Mouse (Mus musculus) heart, adult 9 months (tissue): ENCODE data around the gene Pitpnm2.
A peak's percentile ranks its signal among the peaks of the same experiment; 100 is the strongest.

ENCODE experiments used
- DNase-seq, 2 experiments: peaks; one replicate each; pipeline ENCODE4 v3.0.0; 2022; ENCODE audit warnings: low spot score in 2 of 2

Pitpnm2 gene

GRCm38 (mm10) chr5:124247986-124248626 is 1.5 kb downstream of the Pitpnm2 start:
- peak; percentile 65 for DNase-seq

GRCm38 (mm10) chr5:124247296-124247695 is 2.3 kb downstream of the Pitpnm2 start:
- DNase-seq, result no peak

GRCm38 (mm10) chr5:124244885-124245284 is 4.7 kb downstream of the Pitpnm2 start:
- DNase-seq, result no peak

GRCm38 (mm10) chr5:124244449-124244848 is 5.1 kb downstream of the Pitpnm2 start:
- DNase-seq, result no peak

- no peak for DNase-seq
These were observed 6.2 kb downstream of the Pitpnm2 start for GRCm38 (mm10) chr5:124243236-124243901.

- DNase-seq, result no peak
These were observed 7.7 kb downstream of the Pitpnm2 start for GRCm38 (mm10) chr5:124241686-124242444.

- DNase-seq, result no peak
These were observed 8.5 kb downstream of the Pitpnm2 start for GRCm38 (mm10) chr5:124240841-124241685.

- DNase-seq, result no peak
These were observed 13.4 kb downstream of the Pitpnm2 start for GRCm38 (mm10) chr5:124236180-124236579.

GRCm38 (mm10) chr5:124234778-124235177 is 14.8 kb downstream of the Pitpnm2 start:
- no peak for DNase-seq

GRCm38 (mm10) chr5:124233874-124234661 is 15.5 kb downstream of the Pitpnm2 start:
- no peak for DNase-seq

GRCm38 (mm10) chr5:124233144-124233465 is 16.5 kb downstream of the Pitpnm2 start:
- no peak for DNase-seq

GRCm38 (mm10) chr5:124232360-124233143 is 17.0 kb downstream of the Pitpnm2 start:
- DNase-seq, result no peak

- no peak for DNase-seq
These were observed 19.1 kb downstream of the Pitpnm2 start for GRCm38 (mm10) chr5:124230461-124230860.

GRCm38 (mm10) chr5:124227193-124227592 is 22.4 kb downstream of the Pitpnm2 start:
- no peak for DNase-seq

GRCm38 (mm10) chr5:124226494-124226893 is 23.1 kb downstream of the Pitpnm2 start:
- DNase-seq, result no peak

- DNase-seq, result no peak
These were observed 23.7 kb downstream of the Pitpnm2 start for GRCm38 (mm10) chr5:124225891-124226290.

GRCm38 (mm10) chr5:124224321-124225092 is 25.1 kb downstream of the Pitpnm2 start:
- DNase-seq, result peak in 1 of 2 experiments; percentile 66

- DNase-seq, result no peak
These were observed 26.0 kb downstream of the Pitpnm2 start for GRCm38 (mm10) chr5:124223574-124223973.

GRCm38 (mm10) chr5:124222696-124223095 is 26.9 kb downstream of the Pitpnm2 start:
- DNase-seq, result peak in 1 of 2 experiments; percentile 64

GRCm38 (mm10) chr5:124221736-124222040 is 27.9 kb downstream of the Pitpnm2 start:
- no peak for DNase-seq
